Mouse (Mus musculus): ENCODE results near the gene C7. TPM values are rescaled to one million over a fixed set of nuclear protein-coding genes. Genes with fewer than 3 reads are reported as not detected.
"Not testable (repeated sequence)": the region's sequence is repeated elsewhere in the genome, so short reads cannot be mapped to it uniquely, and the experiment has no call there.

Gene C7
- polyA plus RNA-seq, 1 experiment from 2014 or later, result 0.09 TPM

GRCm38 (mm10) chr15:5090131-5090530, 26.6 kb upstream of the C7 start:
- DNase-seq (ENCODE audit: low spot score) (no peak), ATAC-seq (ENCODE audit: low FRiP score) (no peak)
- no peak overlapping the region for H3K4me3 ChIP-seq (replicated peaks; ENCODE audit: low read length)
- no peaks in the 10 kb centered on the region for H3K27me3 ChIP-seq (ENCODE audit: control insufficient read depth, insufficient read depth, low read length)
- H3K9me3 ChIP-seq (ENCODE audit: control insufficient read depth, low read length), result 0 out of 2 replicates have a peak, but pooled peaks cover 3% of the 10 kb centered on the region
- no peak overlapping the region for H3K4me2 ChIP-seq (replicated peaks)
- no peaks in the 10 kb centered on the region for H3K4me1 ChIP-seq (replicated peaks; ENCODE audit: control insufficient read depth, insufficient read depth, low read length)
- no peaks in the 10 kb centered on the region for H3K36me3 ChIP-seq (replicated peaks; ENCODE audit: control insufficient read depth, insufficient read depth)
- no peak overlapping the region for H3K9ac ChIP-seq
- WGBS, result 92% methylated on average over 10 of the region's 10 CpGs
- H3K27ac ChIP-seq, result no peak overlapping the region

GRCm38 (mm10) chr15:5088850-5089608, 25.5 kb upstream of the C7 start:
- no peak overlapping the region for H3K4me2 ChIP-seq (replicated peaks)
- WGBS, result 60% methylated on average over 7 of the region's 7 CpGs
- no peak overlapping the region for H3K4me3 ChIP-seq (replicated peaks; ENCODE audit: low read length)
- no peaks in the 10 kb centered on the region for H3K9me3 ChIP-seq (ENCODE audit: control insufficient read depth, low read length)
- H3K36me3 ChIP-seq (replicated peaks; ENCODE audit: control insufficient read depth, insufficient read depth), result no peaks in the 10 kb centered on the region
- DNase-seq (ENCODE audit: low spot score) (no peak), ATAC-seq (ENCODE audit: low FRiP score) (peak; percentile 60)
- no peaks in the 10 kb centered on the region for H3K4me1 ChIP-seq (replicated peaks; ENCODE audit: control insufficient read depth, insufficient read depth, low read length)
- H3K9ac ChIP-seq, result no peak overlapping the region
- H3K27me3 ChIP-seq (ENCODE audit: control insufficient read depth, insufficient read depth, low read length), result no peaks in the 10 kb centered on the region
- no peak overlapping the region for H3K27ac ChIP-seq

- H3K27ac ChIP-seq, result no peak overlapping the region
- 9% methylated on average over 2 of the region's 2 CpGs for WGBS
- H3K4me3 ChIP-seq (replicated peaks; ENCODE audit: low read length), result no peak overlapping the region
- no peaks in the 10 kb centered on the region for H3K4me1 ChIP-seq (replicated peaks; ENCODE audit: control insufficient read depth, insufficient read depth, low read length)
- no peak overlapping the region for H3K9ac ChIP-seq
- ATAC-seq (ENCODE audit: low FRiP score) (no peak), DNase-seq (ENCODE audit: low spot score) (peak; percentile 56)
- no peak overlapping the region for H3K4me2 ChIP-seq (replicated peaks)
- H3K9me3 ChIP-seq (ENCODE audit: control insufficient read depth, low read length), result no peaks in the 10 kb centered on the region
- H3K36me3 ChIP-seq (replicated peaks; ENCODE audit: control insufficient read depth, insufficient read depth), result no peaks in the 10 kb centered on the region
- no peaks in the 10 kb centered on the region for H3K27me3 ChIP-seq (ENCODE audit: control insufficient read depth, insufficient read depth, low read length)
Observed at GRCm38 (mm10) chr15:5086162-5086561, 22.6 kb upstream of the C7 start.

- DNase-seq (ENCODE audit: low spot score), result no peak
- WGBS, result 77% methylated on average over 1 of the region's 1 CpGs
Observed at GRCm38 (mm10) chr15:5081235-5081634, 17.7 kb upstream of the C7 start.

GRCm38 (mm10) chr15:5068801-5069518, 5.4 kb upstream of the C7 start:
- Histone ChIP-seq H3K4me2 (replicated peaks) (no peak overlapping the region), H3K27ac (no peak overlapping the region), H3K36me3 (replicated peaks; ENCODE audit: control insufficient read depth, insufficient read depth) (no peaks in the 10 kb centered on the region), H3K4me3 (replicated peaks; ENCODE audit: low read length) (no peak overlapping the region), H3K4me1 (replicated peaks; ENCODE audit: control insufficient read depth, insufficient read depth, low read length) (no peaks in the 10 kb centered on the region), H3K9me3 (ENCODE audit: control insufficient read depth, low read length) (no peaks in the 10 kb centered on the region), H3K9ac (no peak overlapping the region), H3K27me3 (ENCODE audit: control insufficient read depth, insufficient read depth, low read length) (no peaks in the 10 kb centered on the region)
- ATAC-seq (ENCODE audit: low FRiP score), result peak; percentile 77; the same call in 1 of the 2 replicates
- DNase-seq (ENCODE audit: low spot score), result peak; percentile 66
- WGBS, result 60% methylated on average over 15 of the region's 15 CpGs

More at GRCm38 (mm10) chr15:5081235-5081634, 17.7 kb upstream of the C7 start:
- Histone ChIP-seq H3K4me3 (replicated peaks; ENCODE audit: low read length) (no peak overlapping the region), H3K27ac (no peak overlapping the region), H3K36me3 (replicated peaks; ENCODE audit: control insufficient read depth, insufficient read depth) (no peaks in the 10 kb centered on the region), H3K4me1 (replicated peaks; ENCODE audit: control insufficient read depth, insufficient read depth, low read length) (no peaks in the 10 kb centered on the region), H3K9ac (no peak overlapping the region), H3K4me2 (replicated peaks) (no peak overlapping the region), H3K27me3 (ENCODE audit: control insufficient read depth, insufficient read depth, low read length) (no peaks in the 10 kb centered on the region), H3K9me3 (ENCODE audit: control insufficient read depth, low read length) (no peaks in the 10 kb centered on the region)
- no peak for ATAC-seq (ENCODE audit: low FRiP score)

GRCm38 (mm10) chr15:5045560-5046284, 17.8 kb downstream of the C7 start:
- peak; percentile 60; the same call in 1 of the 2 replicates for ATAC-seq (ENCODE audit: low FRiP score)
- 58% methylated on average over 11 of the region's 11 CpGs for WGBS
- no peaks in the 10 kb centered on the region for H3K9me3 ChIP-seq (ENCODE audit: control insufficient read depth, low read length)
- no peaks in the 10 kb centered on the region for H3K27me3 ChIP-seq (ENCODE audit: control insufficient read depth, insufficient read depth, low read length)
- no peak overlapping the region for H3K27ac ChIP-seq
- H3K4me2 ChIP-seq (replicated peaks), result no peak overlapping the region
- no peak for DNase-seq (ENCODE audit: low spot score)
- no peaks in the 10 kb centered on the region for H3K36me3 ChIP-seq (replicated peaks; ENCODE audit: control insufficient read depth, insufficient read depth)
- no peak overlapping the region for H3K9ac ChIP-seq
- no peak overlapping the region for H3K4me3 ChIP-seq (replicated peaks; ENCODE audit: low read length)
- no peaks in the 10 kb centered on the region for H3K4me1 ChIP-seq (replicated peaks; ENCODE audit: control insufficient read depth, insufficient read depth, low read length)

- Histone ChIP-seq H3K9me3 (ENCODE audit: control insufficient read depth, low read length) (0 out of 2 replicates have a peak, but pooled peaks cover 3% of the 10 kb centered on the region), H3K4me1 (replicated peaks; ENCODE audit: control insufficient read depth, insufficient read depth, low read length) (no peaks in the 10 kb centered on the region), H3K4me3 (replicated peaks; ENCODE audit: low read length) (no peak overlapping the region), H3K4me2 (replicated peaks) (no peak overlapping the region), H3K9ac (no peak overlapping the region), H3K27ac (no peak overlapping the region), H3K36me3 (replicated peaks; ENCODE audit: control insufficient read depth, insufficient read depth) (no peaks in the 10 kb centered on the region), H3K27me3 (ENCODE audit: control insufficient read depth, insufficient read depth, low read length) (no peaks in the 10 kb centered on the region)
- 92% methylated on average over 4 of the region's 4 CpGs for WGBS
- ATAC-seq (ENCODE audit: low FRiP score) (no peak), DNase-seq (ENCODE audit: low spot score) (no peak)
Observed at GRCm38 (mm10) chr15:5029256-5029655, 34.3 kb downstream of the C7 start.

GRCm38 (mm10) chr15:5023479-5024265, 39.9 kb downstream of the C7 start:
- WGBS, result 91% methylated on average over 14 of the region's 14 CpGs
- DNase-seq (ENCODE audit: low spot score); H3K27me3 ChIP-seq (ENCODE audit: control insufficient read depth, insufficient read depth, low read length); H3K27ac ChIP-seq; H3K36me3 ChIP-seq (replicated peaks; ENCODE audit: control insufficient read depth, insufficient read depth); H3K9ac ChIP-seq; ATAC-seq (ENCODE audit: low FRiP score); H3K9me3 ChIP-seq (ENCODE audit: control insufficient read depth, low read length); H3K4me3 ChIP-seq (replicated peaks; ENCODE audit: low read length); H3K4me1 ChIP-seq (replicated peaks; ENCODE audit: control insufficient read depth, insufficient read depth, low read length); H3K4me2 ChIP-seq (replicated peaks): not testable (repeated sequence)

Data from hindbrain, embryonic 14.5 days (tissue).